Comparison of ENCODE assay signal across 16 mouse cellular contexts in the genomic region with DNA sequence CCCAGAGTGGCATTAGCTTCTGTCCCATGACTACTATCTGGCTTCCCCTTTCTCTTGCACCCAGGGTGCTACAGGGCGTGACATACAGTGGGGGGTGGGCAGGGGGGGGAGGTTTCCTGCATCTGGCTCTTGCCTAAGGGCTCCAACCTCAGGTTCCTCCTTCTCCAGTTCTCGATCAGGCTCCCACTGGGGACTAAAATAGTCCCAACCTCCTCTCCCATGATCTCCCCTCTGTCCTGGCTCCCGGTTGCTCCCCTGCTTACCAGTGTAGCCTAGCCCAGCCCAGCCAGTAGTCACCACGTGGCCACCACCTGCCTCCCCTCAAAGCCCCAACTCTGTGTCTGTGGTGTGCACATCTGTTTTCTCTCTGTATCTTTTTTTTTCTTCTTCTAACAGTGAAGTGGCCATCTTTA. TPM values are rescaled to one million over a fixed set of nuclear protein-coding genes. Genes with fewer than 3 reads are reported as not detected.
DNase-seq lines count a peak whose midpoint lies in the region; ATAC-seq and TF ChIP-seq lines count a peak whose summit lies in the region.
"Had no signal": no experiment of that assay in that cellular context is flagged by ENCODE, and none has a peak within 500 bp of the region (broad histone marks: within the 10 kb centered on the region; RNA-seq: fewer than 3 reads in every experiment).

No protein-coding gene starts in this region.

- H3K9me3 ChIP-seq in lung, postnatal 0 days (ENCODE audit: low read length), result no peaks in the 10 kb centered on the region
- H3K9me3 ChIP-seq: embryonic facial prominence, embryonic 15.5 days; limb, embryonic 13.5 days had no signal

- H3K27ac ChIP-seq in lung, postnatal 0 days (ENCODE audit: low read length), result no peak overlapping the region
- peak overlapping the region; percentile 46 for H3K27ac ChIP-seq in liver, adult 2 months (replicated peaks; ENCODE audit: insufficient read depth, low read depth, low read length)
- H3K27ac ChIP-seq: embryonic facial prominence, embryonic 15.5 days; kidney, postnatal 0 days; limb, embryonic 13.5 days had no signal

- peak; percentile 40 for ATAC-seq in lung, postnatal 0 days
- ATAC-seq: midbrain, embryonic 16.5 days had no signal

- H3K27me3 ChIP-seq in lung, postnatal 0 days (replicated peaks; ENCODE audit: insufficient read depth, low read length), result no peaks in the 10 kb centered on the region
- H3K27me3 ChIP-seq in liver, adult 2 months (ENCODE audit: control insufficient read depth, insufficient read depth, low read length), result no peaks in the 10 kb centered on the region
- H3K27me3 ChIP-seq: embryonic facial prominence, embryonic 15.5 days had no signal

- TF ChIP-seq EP300 in lung, postnatal 0 days (IDR thresholded peaks at IDR 0.05), result no peak

- H3K4me2 ChIP-seq in lung, postnatal 0 days (replicated peaks; ENCODE audit: low read depth, low read length), result no peak overlapping the region
- H3K4me2 ChIP-seq: embryonic facial prominence, embryonic 15.5 days; limb, embryonic 13.5 days had no signal

- H3K79me2 ChIP-seq in liver, adult 2 months (ENCODE audit: control insufficient read depth, insufficient read depth, low read length), result no peaks in the 10 kb centered on the region

- H3K36me3 ChIP-seq in lung, postnatal 0 days (ENCODE audit: insufficient read depth, low read length), result no peaks in the 10 kb centered on the region
- no peaks in the 10 kb centered on the region for H3K36me3 ChIP-seq in liver, adult 2 months (ENCODE audit: control insufficient read depth, insufficient read depth, low read length)
- H3K36me3 ChIP-seq: embryonic facial prominence, embryonic 15.5 days; limb, embryonic 13.5 days had no signal

- TF ChIP-seq POLR2A in liver, adult 2 months (IDR thresholded peaks at IDR 0.05; ENCODE audit: extremely low read depth, insufficient read depth, low read length), result no peak

- WGBS in lung, postnatal 0 days, result 58% methylated on average over 4 of the region's 4 CpGs
- 62% methylated on average over 4 of the region's 4 CpGs for WGBS in liver, adult 2 months

- H3K9ac ChIP-seq in lung, postnatal 0 days (replicated peaks; ENCODE audit: low read depth), result no peak overlapping the region
- no peak overlapping the region for H3K9ac ChIP-seq in liver, adult 2 months (ENCODE audit: low read depth, low read length)
- H3K9ac ChIP-seq: embryonic facial prominence, embryonic 15.5 days; limb, embryonic 13.5 days had no signal

- H3K4me1 ChIP-seq in lung, postnatal 0 days (ENCODE audit: insufficient read depth, low read depth, low read length), result no peaks in the 10 kb centered on the region
- no peaks in the 10 kb centered on the region for H3K4me1 ChIP-seq in liver, adult 2 months (ENCODE audit: control insufficient read depth, insufficient read depth, low read length)
- H3K4me1 ChIP-seq: embryonic facial prominence, embryonic 15.5 days; limb, embryonic 13.5 days had no signal

- peak; percentile 48 for DNase-seq in lung, postnatal 0 days (ENCODE audit: low spot score)
- no peak for DNase-seq in lung, postnatal 10 days
- DNase-seq in liver, adult 2 months (ENCODE audit: extremely low read depth, low read depth, low spot score), result no peak
- peak; percentile 39 for DNase-seq in skeletal muscle tissue, adult 2 months (ENCODE audit: low read depth, low spot score)
- DNase-seq in thymus, postnatal 4 days, result peak; percentile 59
- DNase-seq in left cerebral cortex, postnatal 25 days (ENCODE audit: low spot score in 2 of 2), result no peak
- DNase-seq in kidney, postnatal 10 days, result no peak
- DNase-seq in embryo, embryonic 10.5 days (ENCODE audit: low spot score), result no peak
- DNase-seq: cerebellum, adult 2 months had no signal

- intact Hi-C loops in left cerebral cortex, postnatal 25 days (cut with DNase I), result no loop called here

- no peak for TF ChIP-seq CTCF in lung, postnatal 0 days (IDR thresholded peaks at IDR 0.05)
- no peak for TF ChIP-seq CTCF in liver, adult 2 months (IDR thresholded peaks at IDR 0.05; ENCODE audit: low read depth, low read length)

- no peak overlapping the region for H3K4me3 ChIP-seq in lung, postnatal 0 days (ENCODE audit: low read depth, low read length)
- H3K4me3 ChIP-seq in liver, adult 2 months (ENCODE audit: insufficient read depth, low read depth, low read length), result no peak overlapping the region
- H3K4me3 ChIP-seq: embryonic facial prominence, embryonic 15.5 days; limb, embryonic 13.5 days had no signal

RNA-seq across cellular contexts. Expression of gene Tyrobp, which starts 0.8 kb away (rescaled TPM):
- polyA plus RNA-seq in lung, postnatal 0 days (2015; fragmentation: Nextera tagmentation; extraction: Ambion mirVana), result 209 and 244 TPM in 2 replicates
- 46.1 and 57.6 TPM in 2 replicates for total RNA-seq in liver, adult 2 months (2014; rRNA removed)
- 48.1 and 86.4 TPM in 2 replicates for polyA plus RNA-seq in liver, adult 2 months (2012; rRNA removed)
- total RNA-seq in left cerebral cortex, postnatal 25 days (2021), result 10 to 100 TPM; 28.7 to 29.8 TPM

RNA-seq across cellular contexts. Expression of gene Hcst, which starts 6.9 kb away (rescaled TPM):
- 7.2 and 9.4 TPM in 2 replicates for polyA plus RNA-seq in lung, postnatal 0 days (2015; fragmentation: Nextera tagmentation; extraction: Ambion mirVana)
- 1.9 and 2.1 TPM in 2 replicates for total RNA-seq in liver, adult 2 months (2014; rRNA removed)
- polyA plus RNA-seq in liver, adult 2 months (2012; rRNA removed), result 3.3 and 5.0 TPM in 2 replicates
- 1 to 10 TPM in 1 of 2 experiments, not detected in 1; 1.2 TPM for total RNA-seq in left cerebral cortex, postnatal 25 days (2021)
- total RNA-seq: gastrocnemius, adult 18-20 months had no signal
- polyA plus RNA-seq: midbrain, embryonic 16.5 days; testis, adult 2 months had no signal

RNA-seq across cellular contexts. Expression of gene Nfkbid, which starts 8.8 kb away (rescaled TPM):
- 1.9 and 2.5 TPM in 2 replicates for polyA plus RNA-seq in lung, postnatal 0 days (2015; fragmentation: Nextera tagmentation; extraction: Ambion mirVana)
- 0.55 and 1.0 TPM in 2 replicates for total RNA-seq in liver, adult 2 months (2014; rRNA removed)
- 0.52 and 0.92 TPM in 2 replicates for polyA plus RNA-seq in liver, adult 2 months (2012; rRNA removed)
- total RNA-seq in left cerebral cortex, postnatal 25 days (2021), result 1 to 10 TPM; 2.6 to 2.7 TPM

RNA-seq across cellular contexts. Expression of gene Aplp1, which starts 32.6 kb away (rescaled TPM):
- 6.8 and 8.1 TPM in 2 replicates for polyA plus RNA-seq in lung, postnatal 0 days (2015; fragmentation: Nextera tagmentation; extraction: Ambion mirVana)
- 0.18 and 0.74 TPM in 2 replicates for total RNA-seq in liver, adult 2 months (2014; rRNA removed)
- 0.65 and 0.70 TPM in 2 replicates for polyA plus RNA-seq in liver, adult 2 months (2012; rRNA removed)
- total RNA-seq in left cerebral cortex, postnatal 25 days (2021), result 1,000 to 10,000 TPM; 1,270 to 1,289 TPM

RNA-seq across cellular contexts. Expression of gene Kirrel2, which starts 44.7 kb away (rescaled TPM):
- polyA plus RNA-seq in lung, postnatal 0 days (2015; fragmentation: Nextera tagmentation; extraction: Ambion mirVana), result not detected in 2 replicates
- not detected in 2 replicates for total RNA-seq in liver, adult 2 months (2014; rRNA removed)
- not detected in 2 replicates for polyA plus RNA-seq in liver, adult 2 months (2012; rRNA removed)
- total RNA-seq in left cerebral cortex, postnatal 25 days (2021), result 10 to 100 TPM; 11.4 to 11.7 TPM
- total RNA-seq: adrenal gland, adult 18-20 months; gastrocnemius, adult 18-20 months had no signal

Comparison
In these comparisons a context has a peak if more than half of its experiments do, and no peak if none do; other contexts are left out.
1. DNase-seq: peak in lung, postnatal 0 days (single experiment), skeletal muscle tissue, adult 2 months (single experiment) and thymus, postnatal 4 days (single experiment); none in lung, postnatal 10 days (single experiment), liver, adult 2 months (single experiment), left cerebral cortex, postnatal 25 days (0 of 2), kidney, postnatal 10 days (single experiment) and embryo, embryonic 10.5 days (single experiment).